Mouse (Mus musculus) heart, embryonic 15.5 days (tissue): Measurements from ENCODE around the gene Fer. TPM values are rescaled to one million over a fixed set of nuclear protein-coding genes. Genes with fewer than 3 reads are reported as not detected.
"Not testable (repeated sequence)": the region's sequence is repeated elsewhere in the genome, so short reads cannot be mapped to it uniquely, and the experiment has no call there.

Source experiments
- ATAC-seq: fragments of 200-750 bp; cut with Nextera tagmentation; replicated peaks from 2 replicates; pipeline ENCODE4 v1.8.0; 2017; ENCODE audit warnings: low read depth, moderate TSS enrichment; ENCODE audit not compliant: insufficient number of reproducible peaks, insufficient read depth, low FRiP score
- H3K27ac ChIP-seq: fragments of 300-500 bp; sonication (generic); 2 replicates; pipeline ENCODE4 v1.5.1; 2015; ENCODE audit warnings: mild to moderate bottlenecking, inconsistent platforms
- H3K27me3 ChIP-seq: fragments of 300-500 bp; sonication (generic); 2 replicates; pipeline ENCODE4 v1.6.1; 2015; ENCODE audit warnings: inconsistent platforms
- H3K36me3 ChIP-seq: fragments of 300-500 bp; sonication (generic); 2 replicates; pipeline ENCODE4 v1.6.1; 2015; ENCODE audit warnings: mild to moderate bottlenecking, inconsistent platforms
- H3K4me1 ChIP-seq: fragments of 300-500 bp; sonication (generic); replicated peaks from 2 replicates; pipeline ENCODE4 v1.6.1; 2015; ENCODE audit warnings: inconsistent platforms
- H3K4me2 ChIP-seq: fragments of 300-500 bp; sonication (generic); 2 replicates; pipeline ENCODE4 v1.6.1; 2015; ENCODE audit warnings: inconsistent platforms, mild to moderate bottlenecking, moderate library complexity
- H3K4me3 ChIP-seq: fragments of 300-500 bp; sonication (generic); 2 replicates; pipeline ENCODE4 v1.5.1; 2015; ENCODE audit warnings: mild to moderate bottlenecking, inconsistent platforms
- H3K9ac ChIP-seq: fragments of 300-500 bp; sonication (generic); 2 replicates; pipeline ENCODE4 v1.6.1; 2015; ENCODE audit warnings: mild to moderate bottlenecking, inconsistent platforms
- H3K9me3 ChIP-seq: fragments of 300-500 bp; sonication (generic); replicated peaks from 2 replicates; pipeline ENCODE4 v1.6.1; 2016; ENCODE audit warnings: inconsistent platforms
- WGBS: fragments of 180-500 bp; shearing (Covaris S2); methylation state at CpG from one replicate; pipeline ENCODE4 v1.1.7; 2015; ENCODE audit warnings: mixed read lengths; 5-methylcytosine and 5-hydroxymethylcytosine counted together
- polyA plus RNA-seq: library from polyadenylated mRNA; unstranded; fragments of >200 nt; fragmentation: Nextera tagmentation; extraction: Ambion mirVana; gene quantifications from 2 replicates; pipeline ENCODE4 v1.2.1, GENCODE M21; 2015

Fer gene
- polyA plus RNA-seq, 1 experiment from 2014 or later = 20.5 TPM

DNA sequence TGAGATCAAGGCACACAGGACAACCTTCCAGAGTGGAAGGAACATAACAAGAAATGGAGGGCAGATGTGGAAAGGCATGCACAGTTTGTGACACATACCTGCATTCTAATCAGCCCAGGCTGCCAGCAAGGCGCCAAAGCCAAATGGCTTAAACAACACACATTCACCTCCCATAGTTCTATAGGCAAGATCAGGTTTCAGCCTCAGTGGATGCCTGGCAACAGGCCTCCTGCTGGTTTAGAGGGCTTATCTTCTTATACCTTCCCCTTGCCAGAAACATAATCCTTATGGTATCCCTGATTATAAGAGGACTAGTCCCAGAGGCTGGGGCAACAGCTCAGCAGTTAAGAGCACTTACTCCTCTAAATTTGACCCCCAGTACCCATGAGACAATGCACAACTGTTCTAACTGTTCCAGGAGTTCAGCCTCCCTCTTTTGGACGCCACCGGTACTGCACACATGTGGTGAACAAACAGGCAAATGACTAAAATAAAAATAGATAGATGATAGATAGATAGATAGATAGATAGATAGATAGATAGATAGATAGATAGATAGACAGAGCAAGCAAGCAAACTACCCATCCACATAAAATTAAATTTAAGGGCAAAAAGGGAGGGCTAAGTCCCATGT, 23.1 kb upstream of the Fer start:
- Histone ChIP-seq H3K4me3 (no peak overlapping the region), H3K27me3 (no peaks in the 10 kb centered on the region), H3K9me3 (no peaks in the 10 kb centered on the region), H3K4me1 (no peaks in the 10 kb centered on the region), H3K9ac (no peak overlapping the region), H3K4me2 (no peak overlapping the region), H3K36me3 (no peaks in the 10 kb centered on the region), H3K27ac (no peak overlapping the region)
- no peak for ATAC-seq
- WGBS = 95% methylated on average over 3 of the region's 3 CpGs

DNA sequence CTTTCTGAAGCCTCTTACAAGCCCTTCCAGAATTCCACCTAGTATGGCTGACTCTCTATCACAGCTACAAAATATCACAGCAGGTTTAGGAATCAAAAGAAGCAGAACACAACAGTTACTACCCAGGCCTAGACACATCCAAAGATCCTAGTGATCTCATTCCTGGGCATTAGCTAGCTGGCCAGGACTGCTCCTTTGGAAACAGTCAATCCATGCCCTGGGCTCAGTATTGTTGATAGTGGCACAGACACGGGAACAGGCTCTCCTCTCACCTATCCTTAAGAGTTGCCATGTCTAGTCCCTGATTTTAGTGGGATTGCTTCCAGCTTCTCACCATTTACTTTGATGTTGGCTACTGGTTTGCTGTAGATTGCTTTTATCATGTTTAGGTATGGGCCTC, 20.6 kb upstream of the Fer start:
- ATAC-seq = no peak
- no peaks in the 10 kb centered on the region for H3K27me3 ChIP-seq
- WGBS = 69% methylated on average over 1 of the region's 1 CpGs

DNA sequence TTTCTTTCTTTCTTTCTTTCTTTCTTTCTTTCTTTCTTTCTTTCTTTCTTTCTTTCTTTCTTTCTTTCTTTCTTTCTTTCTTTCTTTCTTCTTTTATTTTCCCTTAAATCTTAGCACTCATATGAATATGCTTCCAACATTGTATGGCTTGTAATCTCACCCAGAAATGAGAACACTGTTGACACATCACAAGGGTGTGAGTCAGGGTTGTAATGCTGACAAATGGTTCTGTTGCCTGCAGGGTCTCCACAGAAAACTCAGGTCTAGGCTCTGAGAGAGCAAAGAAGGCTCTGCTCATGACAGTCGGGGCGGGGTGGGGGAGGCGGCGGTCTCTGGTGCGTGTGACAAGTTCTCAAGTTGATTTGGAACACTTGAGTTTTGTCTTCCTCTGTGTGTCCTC, 17.9 kb upstream of the Fer start:
- Histone ChIP-seq H3K36me3 (no peaks in the 10 kb centered on the region), H3K4me3 (no peak overlapping the region), H3K9me3 (no peaks in the 10 kb centered on the region), H3K27me3 (no peaks in the 10 kb centered on the region), H3K4me2 (no peak overlapping the region), H3K27ac (no peak overlapping the region), H3K9ac (no peak overlapping the region), H3K4me1 (peaks cover 3% of the 10 kb centered on the region; the same call in 1 of the 2 replicates)
- no peak for ATAC-seq
- 67% methylated on average over 5 of the region's 5 CpGs for WGBS

More for the DNA sequence above, 20.6 kb upstream of the Fer start:
- no peak overlapping the region for H3K9ac ChIP-seq
- H3K36me3 ChIP-seq = no peaks in the 10 kb centered on the region
- H3K27ac ChIP-seq = no peak overlapping the region
- no peaks in the 10 kb centered on the region for H3K4me1 ChIP-seq
- H3K9me3 ChIP-seq = no peaks in the 10 kb centered on the region
- H3K4me2 ChIP-seq = no peak overlapping the region
- H3K4me3 ChIP-seq = no peak overlapping the region

DNA sequence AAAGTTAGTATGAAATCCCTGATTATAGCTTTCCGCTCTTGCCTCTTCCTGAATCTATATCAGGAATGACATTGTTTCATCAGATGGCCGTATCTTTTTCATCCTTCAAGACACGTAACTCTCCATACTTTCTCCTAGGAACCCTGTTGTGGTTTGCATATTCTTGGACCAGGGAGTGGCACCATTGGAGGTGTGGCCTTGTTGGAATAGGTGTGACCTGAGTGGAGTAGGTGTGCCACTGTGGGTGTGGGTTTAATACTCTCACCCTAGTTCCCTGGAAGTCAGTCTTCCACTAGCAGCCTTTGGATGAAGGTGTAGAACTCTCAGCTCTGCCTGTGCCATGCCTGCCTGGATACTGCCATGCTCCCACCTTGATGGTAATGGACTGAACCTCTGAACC, 17.1 kb upstream of the Fer start:
- H3K36me3 ChIP-seq, H3K27me3 ChIP-seq, H3K4me3 ChIP-seq, H3K4me1 ChIP-seq, H3K4me2 ChIP-seq, H3K27ac ChIP-seq, ATAC-seq, H3K9ac ChIP-seq, H3K9me3 ChIP-seq: not testable (repeated sequence)
- WGBS = 93% methylated on average over 3 of the region's 3 CpGs

DNA sequence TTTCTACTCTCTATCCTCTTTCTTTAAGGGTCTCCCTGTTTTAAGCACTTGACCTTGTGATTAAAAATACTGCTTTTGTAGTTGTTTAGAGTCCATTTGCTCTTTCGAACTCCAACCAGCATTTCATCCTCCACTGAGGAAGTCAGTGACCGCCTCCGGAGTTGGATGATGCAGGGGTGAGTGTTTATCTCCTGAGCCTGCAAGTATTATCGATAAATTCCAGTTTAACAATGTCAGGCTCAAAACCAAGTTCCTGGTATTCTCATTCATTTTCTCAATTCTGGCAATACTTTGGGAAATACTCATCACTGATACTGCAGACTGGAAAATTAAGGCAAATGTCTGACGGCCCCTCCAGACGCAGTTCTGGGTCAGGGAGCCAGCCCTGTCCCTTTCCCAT, 13.7 kb upstream of the Fer start:
- Histone ChIP-seq H3K9ac (peak overlapping the region; percentile 78), H3K4me3 (peak overlapping the region; percentile 79), H3K4me1 (peaks cover 3% of the 10 kb centered on the region; the same call in 1 of the 2 replicates), H3K27ac (peak overlapping the region; percentile 51), H3K9me3 (no peaks in the 10 kb centered on the region), H3K36me3 (no peaks in the 10 kb centered on the region), H3K27me3 (no peaks in the 10 kb centered on the region), H3K4me2 (peak overlapping the region; percentile 70)
- peak; percentile 24; the same call in 1 of the 2 replicates for ATAC-seq
- 5% methylated on average over 6 of the region's 6 CpGs for WGBS

DNA sequence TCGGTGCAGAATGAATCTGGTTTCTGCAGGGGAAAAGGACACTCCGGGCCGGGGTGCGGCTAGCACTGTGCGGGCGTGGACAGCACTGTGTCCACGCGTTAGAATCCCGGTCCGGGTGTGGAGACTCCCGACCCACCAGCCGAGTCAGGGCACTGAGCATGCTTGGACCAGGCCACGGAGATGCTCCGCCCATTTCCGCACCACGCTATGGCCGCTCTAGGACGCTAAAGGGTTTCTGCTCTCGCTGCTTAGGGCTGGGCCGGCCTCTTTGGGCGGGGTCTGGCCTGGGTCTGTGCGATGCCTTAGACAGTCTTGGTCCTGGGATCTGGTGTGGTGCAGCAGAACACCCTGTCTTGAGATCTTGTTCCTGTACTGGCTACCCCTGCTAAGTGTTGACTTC, 13.3 kb upstream of the Fer start:
- Histone ChIP-seq H3K27me3 (no peaks in the 10 kb centered on the region), H3K4me1 (peaks cover 3% of the 10 kb centered on the region; the same call in 1 of the 2 replicates), H3K27ac (peak overlapping the region; percentile 51), H3K4me2 (peak overlapping the region; percentile 70), H3K36me3 (no peaks in the 10 kb centered on the region), H3K4me3 (peak overlapping the region; percentile 79), H3K9ac (peak overlapping the region; percentile 78), H3K9me3 (no peaks in the 10 kb centered on the region)
- under 1% methylated on average over 22 of the region's 22 CpGs for WGBS
- peak; percentile 97 for ATAC-seq

DNA sequence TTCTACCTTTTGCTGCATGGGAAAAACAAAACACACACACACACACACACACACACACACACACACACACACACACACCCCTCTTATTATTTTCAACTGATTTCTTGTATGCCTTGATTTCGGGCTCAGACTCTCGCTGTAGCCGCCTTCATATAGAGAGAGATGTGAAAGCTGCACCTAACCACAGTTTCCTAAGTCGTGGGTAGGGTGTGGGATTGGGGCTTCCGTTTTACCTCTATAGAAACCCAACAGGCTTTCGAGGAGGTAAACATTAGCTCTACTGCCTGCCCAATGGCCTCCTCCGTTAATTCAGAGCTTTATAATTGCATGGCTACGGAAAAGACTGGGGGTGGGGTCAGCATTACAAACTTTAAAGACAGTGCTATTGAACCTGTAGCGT, 12.8 kb upstream of the Fer start:
- WGBS = 86% methylated on average over 9 of the region's 9 CpGs
- Histone ChIP-seq H3K9ac (no peak overlapping the region), H3K9me3 (no peaks in the 10 kb centered on the region), H3K4me3 (peak overlapping the region; percentile 79), H3K4me1 (peaks cover 3% of the 10 kb centered on the region; the same call in 1 of the 2 replicates), H3K36me3 (no peaks in the 10 kb centered on the region), H3K27me3 (no peaks in the 10 kb centered on the region), H3K4me2 (peak overlapping the region; percentile 70), H3K27ac (no peak overlapping the region)
- no peak for ATAC-seq

DNA sequence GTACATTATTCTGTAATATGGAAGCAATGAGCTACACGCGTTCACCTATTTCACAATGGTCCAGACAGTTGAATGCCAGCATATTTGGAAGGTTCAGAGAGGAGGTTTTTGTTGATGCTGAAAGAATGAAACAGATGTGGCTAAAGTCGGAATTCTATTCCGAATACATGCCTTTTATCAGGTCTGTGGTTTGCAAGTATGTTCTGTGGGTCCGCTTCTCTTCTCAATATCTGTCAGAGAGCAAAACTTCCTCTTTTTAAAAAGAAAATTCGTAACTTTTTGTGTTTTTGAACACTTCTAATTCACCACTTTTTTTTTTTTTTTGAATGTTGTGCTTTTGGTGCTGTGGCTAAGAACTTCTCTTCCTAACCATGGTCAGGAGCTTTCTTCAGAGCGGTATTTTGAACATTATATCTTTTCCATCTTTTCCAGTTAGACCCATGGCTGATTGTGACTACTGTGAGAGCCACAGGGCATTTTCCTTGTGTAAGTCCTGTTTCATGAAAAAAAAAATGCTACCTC, 5.8 kb upstream of the Fer start:
- no peak for ATAC-seq
- 82% methylated on average over 7 of the region's 7 CpGs for WGBS
- Histone ChIP-seq H3K4me2 (no peak overlapping the region), H3K9ac (no peak overlapping the region), H3K36me3 (no peaks in the 10 kb centered on the region), H3K4me1 (peaks cover 3% of the 10 kb centered on the region; the same call in 1 of the 2 replicates), H3K27ac (no peak overlapping the region), H3K4me3 (no peak overlapping the region), H3K9me3 (no peaks in the 10 kb centered on the region), H3K27me3 (no peaks in the 10 kb centered on the region)

DNA sequence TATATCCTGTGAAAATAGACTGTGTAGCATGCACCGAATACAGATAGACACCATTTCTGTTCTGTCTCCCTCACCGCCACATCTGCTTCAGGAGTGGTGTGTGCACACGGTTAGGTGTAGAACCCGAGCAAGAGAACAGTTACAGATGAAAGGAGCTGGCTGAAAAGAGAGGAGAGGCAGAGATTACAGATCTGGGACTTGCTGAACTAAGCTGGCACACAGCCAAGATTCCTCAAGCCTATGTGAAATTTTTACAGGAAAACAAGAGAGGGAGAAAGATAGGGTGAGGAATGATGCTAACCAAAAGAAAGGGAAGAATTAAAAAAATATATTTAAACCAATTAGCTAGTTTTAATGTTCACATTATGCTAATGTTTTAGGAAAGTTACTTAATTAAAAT, 1.9 kb upstream of the Fer start:
- ATAC-seq = no peak
- 28% methylated on average over 4 of the region's 4 CpGs for WGBS
- Histone ChIP-seq H3K9ac (no peak overlapping the region), H3K27ac (no peak overlapping the region), H3K4me1 (peaks cover 9% of the 10 kb centered on the region; the same call in 1 of the 2 replicates), H3K27me3 (no peaks in the 10 kb centered on the region), H3K4me3 (no peak overlapping the region), H3K9me3 (no peaks in the 10 kb centered on the region), H3K36me3 (no peaks in the 10 kb centered on the region), H3K4me2 (no peak overlapping the region)

DNA sequence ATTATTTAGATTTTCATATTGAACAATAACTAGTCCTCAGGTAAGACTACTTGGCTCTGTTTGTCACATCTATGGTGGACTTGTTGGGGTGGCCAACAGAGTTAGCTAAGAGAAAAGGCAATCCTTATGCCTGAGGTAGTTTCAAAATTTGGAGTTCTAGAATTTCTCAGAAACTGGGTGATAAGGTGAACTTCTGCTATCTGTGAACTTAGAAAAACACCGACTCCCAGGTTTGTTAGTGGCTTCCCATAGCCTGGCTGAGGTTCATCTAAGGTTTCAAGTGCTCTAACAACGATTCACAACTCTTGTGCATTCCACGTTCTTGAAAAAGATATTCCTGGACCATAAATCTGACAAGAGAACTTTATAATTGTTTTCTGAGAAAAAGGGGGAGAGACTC, 463 bp upstream of the Fer start:
- Histone ChIP-seq H3K27me3 (no peaks in the 10 kb centered on the region), H3K4me3 (peak overlapping the region; percentile 71; the same call in 1 of the 2 replicates), H3K9ac (no peak overlapping the region), H3K36me3 (no peaks in the 10 kb centered on the region), H3K9me3 (no peaks in the 10 kb centered on the region), H3K4me2 (peak overlapping the region; percentile 81; the same call in 1 of the 2 replicates), H3K27ac (no peak overlapping the region), H3K4me1 (peaks cover 9% of the 10 kb centered on the region; the same call in 1 of the 2 replicates)
- WGBS = 32% methylated on average over 3 of the region's 3 CpGs
- no peak for ATAC-seq

DNA sequence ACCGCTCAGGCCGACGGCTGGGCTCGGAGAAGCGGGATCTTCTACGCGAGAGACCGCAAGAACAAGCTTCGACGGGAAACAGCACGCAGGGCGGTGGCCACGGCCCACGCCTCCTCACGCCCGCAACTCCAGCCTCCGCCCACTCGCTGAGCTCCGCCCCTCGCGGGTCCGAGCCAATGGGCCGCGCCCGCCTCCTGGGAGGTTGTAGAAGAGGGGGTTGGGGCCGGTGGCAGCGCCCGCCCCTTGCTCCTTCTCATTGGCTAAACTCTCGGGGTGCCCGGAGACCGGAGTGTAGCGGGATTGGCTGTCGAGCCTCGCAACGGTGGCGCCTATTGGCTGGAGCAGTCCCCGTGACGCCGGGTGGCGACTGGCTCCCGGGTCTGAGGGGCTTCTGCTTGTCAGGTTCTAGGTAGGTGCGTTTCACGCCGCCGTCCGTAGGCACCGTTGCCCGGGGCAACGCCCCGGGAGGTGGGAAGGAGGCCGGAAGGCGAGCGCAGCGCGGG, 836 bp downstream of the Fer start, which contains the start of gene A930002H24Rik:
TSS of gene A930002H24Rik (minus strand) at position 145 of the 503 bp plus-strand sequence.
- H3K27ac ChIP-seq = peak within 1 kb of the TSS; percentile 85
- H3K36me3 ChIP-seq = no peaks in the 10 kb centered on the region
- H3K4me3 ChIP-seq = peak within 1 kb of the TSS; percentile 71
- ATAC-seq = peak; percentile 99
- H3K4me2 ChIP-seq = peak within 1 kb of the TSS; percentile 93
- H3K9ac ChIP-seq = peak within 1 kb of the TSS; percentile 73
- WGBS = under 1% methylated on average over 55 of the region's 55 CpGs
- H3K9me3 ChIP-seq = no peaks in the 10 kb centered on the region
- H3K4me1 ChIP-seq = peaks cover 9% of the 10 kb centered on the region; the same call in 1 of the 2 replicates
- no peaks in the 10 kb centered on the region for H3K27me3 ChIP-seq
